Mouse (Mus musculus) heart, adult 2 months (tissue): ENCODE results near the gene Selenof. TPM values are rescaled to one million over a fixed set of nuclear protein-coding genes. Genes with fewer than 3 reads are reported as not detected.

ENCODE experiments used
- DNase-seq, 2 experiments: peaks; one replicate each; pipeline ENCODE4 v3.0.0; 2021
- H3K27ac ChIP-seq: fragments of 200-600 bp; 2 replicates; pipeline ENCODE4 v1.8.1; 2022
- H3K27me3 ChIP-seq: fragments of 200-500 bp; 2 replicates; pipeline ENCODE4 v1.6.1; 2012; ENCODE audit warnings: mild to moderate bottlenecking, low read length, inconsistent platforms, mixed read lengths; ENCODE audit not compliant: control insufficient read depth, insufficient read depth
- H3K36me3 ChIP-seq: fragments of 200-500 bp; 2 replicates; pipeline ENCODE4 v1.6.1; 2012; ENCODE audit warnings: low read length, inconsistent platforms; ENCODE audit not compliant: control insufficient read depth, insufficient read depth
- H3K4me1 ChIP-seq: fragments of 200-500 bp; 2 replicates; pipeline ENCODE4 v1.6.1; 2011; ENCODE audit warnings: low read length; ENCODE audit not compliant: control insufficient read depth, insufficient read depth
- H3K4me3 ChIP-seq: fragments of 200-600 bp; 2 replicates; pipeline ENCODE4 v1.8.1; 2022
- H3K79me2 ChIP-seq: fragments of 200-500 bp; replicated peaks from 2 replicates; pipeline ENCODE4 v1.6.1; 2012; ENCODE audit warnings: mild to moderate bottlenecking, inconsistent platforms, low read length, moderate library complexity, mixed read lengths; ENCODE audit not compliant: control insufficient read depth, insufficient read depth
- H3K9ac ChIP-seq: fragments of 200-500 bp; 2 replicates; pipeline ENCODE4 v1.6.1; 2012; ENCODE audit warnings: low read depth, mild to moderate bottlenecking, control low read depth, inconsistent platforms, low read length, mixed read lengths
- CTCF ChIP-seq: fragments of 200-600 bp; IDR thresholded peaks from 2 replicates; pipeline ENCODE4 v1.8.1; 2022; ENCODE audit warnings: antibody characterized with exemption, mild to moderate bottlenecking, moderate library complexity
- EP300 ChIP-seq: fragments of 200-500 bp; IDR thresholded peaks from 2 replicates; pipeline ENCODE4 v1.6.1; 2011; ENCODE audit warnings: low read depth, low read length, control low read depth; ENCODE audit not compliant: insufficient read depth
- POLR2A ChIP-seq: fragments of 200-500 bp; IDR thresholded peaks from 2 replicates; pipeline ENCODE4 v1.6.1; 2011; ENCODE audit warnings: mild to moderate bottlenecking, low read depth, low read length, control low read depth; ENCODE audit not compliant: insufficient read depth
- WGBS: fragments of 180-500 bp; shearing (Covaris S2); methylation state at CpG from one replicate; pipeline ENCODE4 v1.1.7; 2018; 5-methylcytosine and 5-hydroxymethylcytosine counted together
- intact Hi-C: fragments of 180-260 bp; cut with DNase I; formaldehyde crosslinking; loops from one replicate; pipeline ENCODE4 v1.15.1; 2025
- polyA plus RNA-seq: library from polyadenylated mRNA; depleted of rRNA; stranded (reverse); fragments of >200 nt; gene quantifications from 2 replicates; pipeline ENCODE4 v1.2.3, GENCODE M21; 2012; rRNA removed
- total RNA-seq, 2 experiments: library from RNA; stranded (reverse); gene quantifications; 2 replicates each; pipeline ENCODE4 v1.2.3; 2021

Gene Selenof
- total and polyA plus RNA-seq, 3 experiments = 97.2 to 136 (median 127) TPM

- DNase-seq = no peak
- intact Hi-C loops = loop anchor here (5.0 kb wide), 1 partner anchor 75 kb away; no protein-coding TSS in a partner anchor
- H3K4me3 ChIP-seq = no peak overlapping the region
- H3K27ac ChIP-seq = no peak overlapping the region
- no peaks in the 10 kb centered on the region for H3K79me2 ChIP-seq
- TF ChIP-seq EP300 (no peak), POLR2A (no peak), CTCF (no peak)
- 73% methylated on average over 4 of the region's 4 CpGs for WGBS
- no peak overlapping the region for H3K9ac ChIP-seq
- H3K4me1 ChIP-seq = peaks cover 11% of the 10 kb centered on the region
- H3K36me3 ChIP-seq = no peaks in the 10 kb centered on the region
- no peaks in the 10 kb centered on the region for H3K27me3 ChIP-seq
These were observed 72.0 kb downstream of the Selenof start for GRCm38 (mm10) chr3:144642141-144642540.

- H3K4me1 ChIP-seq = peaks cover 11% of the 10 kb centered on the region
- H3K27me3 ChIP-seq = no peaks in the 10 kb centered on the region
- peak; percentile 75 to 85 for DNase-seq
- TF ChIP-seq POLR2A (no peak), EP300 (peak; percentile 89)
- intact Hi-C loops = loop anchor here (5.0 kb wide), 1 partner anchor 74 kb away; no protein-coding TSS in a partner anchor
- H3K79me2 ChIP-seq = no peaks in the 10 kb centered on the region
- H3K27ac ChIP-seq = peak overlapping the region; percentile 85
- H3K9ac ChIP-seq = no peak overlapping the region
- H3K36me3 ChIP-seq = no peaks in the 10 kb centered on the region
- no peak overlapping the region for H3K4me3 ChIP-seq
- 2% methylated on average over 2 of the region's 2 CpGs for WGBS
These were observed 73.3 kb downstream of the Selenof start for GRCm38 (mm10) chr3:144643301-144643871.

GRCm38 (mm10) chr3:144644202-144644601, 74.1 kb downstream of the Selenof start:
- TF ChIP-seq CTCF (no peak), POLR2A (no peak), EP300 (no peak)
- Histone ChIP-seq H3K27ac (peak overlapping the region; percentile 85), H3K4me1 (peaks cover 11% of the 10 kb centered on the region), H3K36me3 (no peaks in the 10 kb centered on the region), H3K4me3 (no peak overlapping the region), H3K79me2 (no peaks in the 10 kb centered on the region), H3K9ac (no peak overlapping the region), H3K27me3 (no peaks in the 10 kb centered on the region)
- WGBS = 29% methylated on average over 5 of the region's 5 CpGs
- intact Hi-C loops = loop anchor here (5.0 kb wide), 1 partner anchor 73 kb away; no protein-coding TSS in a partner anchor
- no peak for DNase-seq

Other genes with a start within 250 kb of the Selenof start
- gene Hs2st1, start 123 bp upstream of the Selenof start, total RNA-seq = 1 to 10 TPM; 7.2 to 8.4 TPM
- gene Hs2st1, start 123 bp upstream of the Selenof start, polyA plus RNA-seq = 2.3 and 5.2 TPM in 2 replicates
- gene Sh3glb1, start 150.0 kb downstream of the Selenof start, total RNA-seq = 100 to 1,000 TPM; 314 to 407 TPM
- 94.5 and 121 TPM in 2 replicates for gene Sh3glb1, start 150.0 kb downstream of the Selenof start, polyA plus RNA-seq
- gene Clca3a1, start 190.7 kb downstream of the Selenof start, total RNA-seq = 1 to 10 TPM in 1 of 2 experiments, under 1 TPM in 1; 0.76 to 1.0 TPM
- 0.96 and 0.97 TPM in 2 replicates for gene Clca3a1, start 190.7 kb downstream of the Selenof start, polyA plus RNA-seq
- gene Clca3a2, start 249.2 kb downstream of the Selenof start, total RNA-seq = under 1 TPM in 1 of 2 experiments, not detected in 1; 0.16 TPM
- gene Clca3a2, start 249.2 kb downstream of the Selenof start, polyA plus RNA-seq = 0.29 and 0.85 TPM in 2 replicates